Mouse (Mus musculus) MEL-GATA-1-ER (cell line): ENCODE measurements around the gene Apobr.

Experiments used
- DNase-seq: peaks from one replicate; pipeline ENCODE4 v3.0.0-alpha.2; 2012; ENCODE audit warnings: low read depth; ENCODE audit errors: extremely low read depth

Apobr gene

DNA sequence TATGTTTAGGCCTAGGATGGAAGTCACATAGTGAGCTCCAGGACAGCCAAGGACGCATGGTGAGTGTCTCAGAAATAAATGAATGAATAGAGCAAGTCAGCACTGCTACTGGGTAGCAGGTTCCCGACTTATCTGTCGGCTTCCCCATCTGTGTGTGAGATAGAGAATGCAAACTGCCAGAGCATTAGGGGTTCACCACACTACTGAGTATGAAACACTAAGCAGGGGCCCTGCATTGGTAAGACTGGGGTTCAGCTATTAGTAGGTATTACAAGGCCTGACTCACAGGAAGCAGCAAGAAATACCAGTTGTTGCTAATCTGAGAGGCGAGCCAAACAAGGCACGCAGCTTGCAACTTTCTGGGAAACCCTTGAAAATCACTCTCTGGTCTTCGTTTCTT lies 14.2 kb downstream of the Apobr start:
- DNase-seq: no peak

DNA sequence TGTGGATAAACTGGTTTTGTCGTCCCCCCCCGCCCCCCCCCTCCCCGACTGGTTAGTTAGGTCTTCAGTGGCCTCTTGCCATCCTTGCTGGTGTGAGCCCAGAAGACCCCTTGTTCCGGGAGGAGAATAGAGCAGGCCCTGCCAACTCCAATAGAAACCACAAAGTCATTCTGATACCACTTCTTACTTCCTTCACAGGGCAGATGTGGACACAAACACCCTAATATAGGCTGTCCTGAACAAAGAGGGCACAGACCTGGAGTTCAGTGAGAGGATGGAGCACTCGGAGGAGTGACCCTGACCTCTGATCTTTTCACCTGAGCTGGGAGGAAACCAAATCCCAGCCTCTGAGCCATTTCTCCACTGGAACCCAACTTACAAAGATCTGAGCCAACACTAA lies 17.2 kb downstream of the Apobr start:
- no peak for DNase-seq

DNA sequence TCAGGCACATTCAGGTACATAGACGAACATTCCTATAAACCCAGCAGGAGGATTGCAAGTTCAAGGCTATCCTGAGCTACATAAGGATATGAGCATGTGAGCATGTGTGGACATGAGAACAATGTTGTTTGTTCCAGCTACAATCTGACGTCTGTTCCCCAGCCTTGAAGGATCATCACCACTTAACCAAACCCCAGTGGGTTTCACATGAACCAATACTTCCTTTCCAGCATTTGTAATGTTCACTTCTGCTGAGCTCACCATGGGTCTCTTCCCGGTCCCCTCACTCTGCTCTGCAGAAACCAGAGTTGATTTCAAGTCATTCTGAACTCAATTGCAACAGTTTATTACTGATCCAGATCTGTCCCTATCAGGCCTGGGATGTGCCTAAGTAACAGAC lies 17.9 kb downstream of the Apobr start:
- DNase-seq: no peak

DNA sequence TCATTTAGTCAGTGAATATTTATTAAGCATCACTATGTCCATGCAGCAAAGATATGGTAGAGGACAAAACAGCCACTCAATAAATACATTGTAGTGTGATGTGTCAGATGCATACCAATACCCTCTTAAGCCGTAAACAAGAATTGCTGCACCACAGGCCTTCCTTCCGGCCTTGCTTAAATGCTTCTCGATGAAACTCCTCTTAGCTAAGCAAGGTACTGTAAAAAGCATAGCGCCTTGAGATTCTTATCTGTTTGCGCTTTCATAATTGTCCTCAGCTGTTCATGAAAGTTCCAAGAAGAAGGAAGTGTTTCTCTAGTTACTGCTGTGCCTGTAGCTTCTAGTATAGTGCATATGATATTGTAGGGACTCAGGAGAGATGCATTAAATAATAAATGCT lies 21.9 kb downstream of the Apobr start:
- no peak for DNase-seq

DNA sequence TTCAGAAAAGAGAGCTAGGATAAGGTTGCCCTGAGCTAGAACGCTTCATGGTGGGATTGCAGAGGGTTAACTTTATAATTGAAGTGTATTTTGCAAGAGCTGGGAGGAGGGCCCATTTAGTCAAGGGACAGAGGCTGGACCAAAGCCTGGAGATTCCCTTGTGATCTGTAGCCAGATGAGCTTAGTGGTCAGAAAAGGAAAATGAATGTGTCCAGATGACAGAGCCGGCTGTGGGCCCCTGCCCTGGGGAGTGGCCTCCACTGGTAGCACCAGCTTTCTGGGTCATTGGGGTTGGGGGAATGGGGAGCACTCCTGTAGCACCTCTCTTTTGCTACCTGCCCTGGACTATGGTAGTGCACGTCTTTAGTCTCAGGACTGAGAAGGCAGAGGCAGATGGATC lies 22.3 kb downstream of the Apobr start:
- no peak for DNase-seq

DNA sequence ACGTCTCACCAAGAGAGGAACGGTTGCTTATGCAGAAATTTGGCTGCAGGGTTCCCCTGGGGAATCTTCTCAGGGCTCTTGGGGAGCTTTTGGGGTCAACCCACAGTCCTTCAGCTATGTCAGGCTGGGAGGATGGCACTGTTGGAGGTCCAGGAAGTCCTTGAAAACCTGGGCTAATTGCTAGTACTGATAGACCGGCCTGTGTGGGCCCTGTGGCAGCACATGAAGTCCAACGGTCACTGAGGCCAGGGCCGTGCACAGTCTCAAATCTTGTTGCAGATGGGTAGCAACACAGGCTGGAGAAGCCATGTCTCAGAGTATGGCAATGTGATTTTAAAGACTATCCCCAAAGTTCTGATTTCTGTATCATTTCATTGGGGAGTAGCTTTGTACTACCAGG lies 23.1 kb downstream of the Apobr start:
- DNase-seq: no peak

DNA sequence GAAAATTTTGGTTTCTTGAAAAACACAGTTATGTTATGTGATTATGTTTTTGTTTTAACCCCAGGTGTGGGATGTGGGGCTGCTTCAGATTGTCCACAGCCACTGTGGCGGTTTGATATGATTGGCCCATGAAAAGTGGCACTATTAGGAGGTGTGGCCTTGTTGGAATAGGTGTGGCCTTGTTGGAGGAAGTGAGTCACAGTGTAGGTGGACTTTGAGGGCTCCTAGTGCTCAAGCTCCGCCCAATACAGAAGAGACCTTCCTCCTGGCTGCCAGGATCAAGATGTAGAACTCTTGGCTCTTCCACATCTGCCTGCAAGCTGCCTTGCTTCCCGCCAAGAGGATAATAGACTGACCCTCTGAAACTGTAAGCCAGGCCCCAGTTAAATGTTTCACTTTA lies 28.0 kb downstream of the Apobr start:
- no peak for DNase-seq

DNA sequence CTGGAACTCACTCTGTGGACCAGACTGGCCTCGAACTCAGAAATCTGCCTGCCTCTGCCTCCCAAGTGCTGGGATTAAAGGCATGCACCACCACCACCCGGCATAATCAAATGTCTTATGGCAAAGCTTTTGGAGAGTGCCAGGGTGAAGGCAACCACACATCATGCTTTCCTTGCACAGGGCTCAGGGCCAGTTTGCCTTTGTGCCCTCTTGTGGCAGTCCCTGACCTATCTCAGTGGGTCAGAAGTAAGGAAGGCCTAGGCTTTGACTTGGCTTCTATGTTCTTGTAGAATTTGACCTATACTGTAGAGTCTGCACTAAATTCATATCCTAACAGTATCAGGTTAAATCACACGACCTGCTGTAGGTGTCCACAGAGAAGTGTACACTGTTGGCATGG lies 32.0 kb downstream of the Apobr start:
- no peak for DNase-seq

DNA sequence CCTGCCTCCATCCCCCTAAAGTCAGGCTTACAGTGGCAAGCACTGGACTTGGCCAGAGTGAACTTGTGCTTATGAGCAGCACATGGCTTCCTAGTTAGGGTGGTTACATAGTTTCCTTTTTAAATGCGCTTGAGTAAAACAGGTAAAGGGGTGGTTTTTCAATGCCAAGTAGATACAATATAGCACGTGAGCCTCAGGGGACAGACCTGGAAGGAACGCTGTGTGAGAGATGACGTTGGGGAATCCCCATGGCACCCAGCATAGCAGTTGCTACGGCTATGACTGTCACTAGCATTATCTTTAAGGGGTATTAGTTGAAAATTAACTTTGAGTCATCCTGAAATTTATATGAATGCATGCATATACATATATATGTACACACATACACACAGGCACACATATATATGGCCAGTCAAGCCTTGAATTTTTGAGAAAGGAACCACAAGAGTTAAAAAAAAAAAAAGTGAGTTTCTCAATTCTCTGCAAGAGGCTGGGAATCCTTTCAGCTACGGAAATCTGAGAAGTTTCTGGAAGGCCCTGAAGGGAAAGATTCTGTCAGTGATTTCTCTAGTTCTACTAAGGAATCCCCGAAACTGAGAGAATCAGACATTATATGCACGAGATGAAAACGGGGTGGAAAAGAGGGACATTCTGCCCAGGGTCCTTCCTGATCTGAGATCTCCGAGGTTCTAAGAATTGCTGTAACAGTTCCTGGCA lies 35.0 kb downstream of the Apobr start:
- no peak for DNase-seq

DNA sequence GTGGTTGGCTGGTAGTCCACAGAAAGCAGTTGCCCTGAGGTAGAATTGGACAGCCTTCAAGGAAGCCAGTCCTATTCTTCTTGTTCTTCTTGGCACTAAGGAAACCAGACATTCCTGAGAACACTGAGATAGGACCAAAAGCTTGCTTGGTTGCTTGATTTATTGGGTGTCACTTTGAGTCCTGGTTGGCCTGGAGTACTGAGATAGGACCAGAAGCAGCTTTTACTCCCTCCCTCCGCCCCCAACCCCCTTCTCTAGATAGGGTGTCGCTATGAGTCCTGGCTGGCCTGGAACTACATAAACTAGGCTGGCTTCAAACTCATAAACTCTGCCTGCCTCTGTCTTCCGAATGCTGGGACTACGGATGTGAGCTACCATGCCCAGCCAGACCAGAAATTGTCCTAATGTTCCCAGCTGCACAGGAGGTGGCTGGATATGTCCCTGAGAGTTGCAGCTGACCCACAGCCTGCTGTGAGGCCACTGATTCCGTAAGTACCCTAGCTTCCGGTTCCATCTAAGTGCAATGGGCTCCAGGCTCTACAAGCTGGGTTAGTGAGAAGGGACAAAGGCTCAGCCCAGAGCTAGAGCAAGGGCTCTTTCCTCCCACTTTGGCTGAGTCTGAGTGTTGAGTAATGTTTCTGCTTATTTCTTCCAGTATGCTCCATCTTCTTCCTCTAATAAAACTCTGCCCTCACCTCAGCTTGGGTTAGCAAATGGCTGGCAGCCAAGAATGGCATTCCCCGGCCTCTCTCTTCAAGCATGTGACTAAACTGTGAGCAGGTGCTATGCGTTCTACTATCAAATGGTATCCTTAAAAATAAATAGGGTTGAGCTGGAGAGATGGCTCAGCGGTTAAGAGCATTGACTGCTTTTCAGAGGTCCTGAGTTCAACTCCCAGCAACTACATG lies 37.0 kb downstream of the Apobr start:
- peak; percentile 89 for DNase-seq

DNA sequence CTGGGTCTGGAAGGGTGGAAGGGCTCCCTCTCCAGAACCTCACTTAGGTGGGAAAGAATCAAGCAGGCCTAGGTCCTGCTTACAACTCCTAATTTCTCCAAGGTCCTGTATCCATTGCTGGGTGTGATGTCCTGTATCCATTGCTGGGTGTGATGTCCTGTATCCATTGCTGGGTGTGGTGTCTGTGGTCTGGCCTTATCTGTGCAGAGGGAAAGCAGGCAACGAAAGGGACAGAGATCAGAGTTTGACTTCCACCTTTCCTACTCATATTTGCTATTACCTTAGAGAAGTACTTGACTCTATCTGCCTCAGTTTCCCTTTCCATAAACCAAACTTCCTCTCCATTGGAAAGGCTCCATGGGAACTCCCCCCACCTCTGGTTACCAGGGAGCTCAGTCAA lies 38.6 kb downstream of the Apobr start:
- DNase-seq: peak; percentile 50

DNA sequence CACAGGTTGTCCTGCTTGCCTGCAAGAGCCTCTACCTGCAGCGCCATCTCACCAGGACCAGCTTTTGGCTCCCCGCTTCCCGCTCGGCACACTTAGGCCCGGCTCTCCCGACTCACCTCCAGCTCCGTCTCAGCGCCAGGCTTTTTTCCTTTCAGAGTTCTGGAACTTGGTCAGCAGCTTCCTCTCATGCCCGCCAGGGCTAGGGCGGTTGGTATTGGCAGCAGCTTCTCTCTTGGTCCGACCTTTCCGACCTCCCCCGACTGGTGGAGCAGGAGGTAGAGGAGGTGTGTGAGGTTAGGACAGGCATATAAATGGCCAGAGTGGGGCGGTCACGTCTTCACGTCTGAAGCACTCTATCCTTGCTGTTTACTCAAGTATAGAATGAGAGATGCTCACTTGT lies 40.0 kb downstream of the Apobr start:
- no peak for DNase-seq

DNA sequence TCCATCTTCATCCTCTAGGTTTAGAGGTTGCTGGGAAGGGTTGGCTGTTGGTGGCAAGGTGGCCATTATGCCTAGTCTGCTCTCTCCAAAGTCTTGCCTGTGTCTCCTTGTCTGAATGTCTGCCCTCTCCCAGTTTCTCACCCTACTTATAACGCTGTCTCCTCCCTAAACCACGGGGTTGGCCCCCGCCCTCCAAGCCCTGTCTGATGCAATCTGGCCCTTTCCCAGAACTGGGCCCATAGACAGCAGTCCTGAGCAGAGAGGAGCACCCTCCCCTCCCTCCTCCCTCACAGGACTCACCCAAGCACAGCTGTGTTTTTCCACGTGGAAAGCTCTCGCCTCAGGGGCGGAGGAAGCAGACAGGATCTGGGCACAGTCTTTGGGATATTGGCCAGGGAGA lies 40.6 kb downstream of the Apobr start:
- peak; percentile 71 for DNase-seq

DNA sequence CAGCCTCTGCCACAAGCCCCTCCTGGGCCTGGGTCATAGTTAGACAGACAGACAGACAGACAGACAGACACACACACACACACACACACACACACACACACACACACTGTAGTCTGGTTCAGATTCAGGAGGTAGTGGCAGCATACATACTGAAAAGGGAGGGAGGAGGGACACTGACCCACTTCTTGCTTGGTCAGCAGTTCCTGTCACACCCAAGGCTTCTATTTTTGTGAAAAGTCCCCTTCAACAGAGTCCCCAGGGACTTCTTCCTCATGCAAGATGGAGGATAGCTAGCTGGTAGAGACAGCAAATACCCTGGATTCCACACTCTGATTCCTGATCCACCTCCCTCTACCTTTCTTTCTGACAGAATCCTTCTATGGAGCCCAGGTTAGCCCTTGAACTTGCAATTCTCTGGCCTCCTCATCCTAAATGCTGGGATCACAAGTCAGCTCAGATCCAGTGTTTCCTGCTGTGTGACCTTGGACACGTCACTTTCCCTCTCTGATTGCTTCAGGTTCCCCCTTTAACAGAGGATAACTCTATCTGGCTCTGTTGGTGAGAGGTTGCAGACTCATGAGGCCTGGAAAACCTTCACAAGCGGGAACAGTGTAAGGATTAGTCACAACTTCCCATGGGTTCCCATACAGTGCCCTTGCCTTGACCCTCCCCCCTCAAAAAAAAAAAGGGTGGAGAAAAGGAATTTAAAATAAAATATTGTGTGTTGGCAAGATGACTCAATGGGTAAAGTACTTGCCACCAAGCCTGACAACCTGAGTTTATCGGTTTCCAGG lies 41.3 kb downstream of the Apobr start:
- DNase-seq: no peak

DNA sequence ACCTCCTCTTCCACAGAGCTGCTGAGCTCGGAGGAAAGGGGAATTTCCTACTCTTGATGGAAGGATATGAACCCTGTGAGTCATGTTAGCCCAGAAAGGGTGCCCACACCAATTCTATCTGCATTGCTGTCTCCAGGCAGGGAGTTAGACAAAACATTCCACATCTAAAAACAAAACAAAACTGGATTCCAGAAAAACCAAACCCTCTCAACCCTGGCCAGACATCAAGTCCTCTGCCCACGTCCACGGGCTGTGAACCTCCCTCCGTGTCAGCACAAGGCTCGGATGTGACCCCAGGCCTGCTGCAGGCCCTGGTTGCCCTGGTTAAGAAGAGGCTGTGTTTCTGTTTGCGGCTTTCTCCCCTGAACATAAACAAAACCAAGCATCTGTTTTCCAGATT lies 43.4 kb downstream of the Apobr start:
- DNase-seq: no peak

DNA sequence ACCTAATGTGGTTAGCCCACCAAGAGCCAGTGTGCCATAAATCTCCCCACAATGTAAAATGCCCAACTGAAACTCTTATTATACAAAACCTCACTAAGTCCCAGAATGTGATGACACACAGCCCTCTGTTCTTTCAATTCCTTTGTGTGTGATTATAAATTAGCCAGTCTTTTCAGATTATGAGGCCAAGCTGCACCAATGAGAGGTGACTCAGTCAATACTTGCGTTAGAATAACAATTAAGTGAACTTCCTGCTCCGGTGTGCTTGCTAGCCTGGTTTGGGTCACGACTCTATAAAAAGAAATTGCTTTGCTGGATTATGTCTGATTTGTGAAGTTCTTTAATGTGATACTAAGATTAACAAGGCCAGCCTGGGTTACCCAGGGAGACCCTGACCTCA lies 45.2 kb downstream of the Apobr start:
- DNase-seq: no peak

DNA sequence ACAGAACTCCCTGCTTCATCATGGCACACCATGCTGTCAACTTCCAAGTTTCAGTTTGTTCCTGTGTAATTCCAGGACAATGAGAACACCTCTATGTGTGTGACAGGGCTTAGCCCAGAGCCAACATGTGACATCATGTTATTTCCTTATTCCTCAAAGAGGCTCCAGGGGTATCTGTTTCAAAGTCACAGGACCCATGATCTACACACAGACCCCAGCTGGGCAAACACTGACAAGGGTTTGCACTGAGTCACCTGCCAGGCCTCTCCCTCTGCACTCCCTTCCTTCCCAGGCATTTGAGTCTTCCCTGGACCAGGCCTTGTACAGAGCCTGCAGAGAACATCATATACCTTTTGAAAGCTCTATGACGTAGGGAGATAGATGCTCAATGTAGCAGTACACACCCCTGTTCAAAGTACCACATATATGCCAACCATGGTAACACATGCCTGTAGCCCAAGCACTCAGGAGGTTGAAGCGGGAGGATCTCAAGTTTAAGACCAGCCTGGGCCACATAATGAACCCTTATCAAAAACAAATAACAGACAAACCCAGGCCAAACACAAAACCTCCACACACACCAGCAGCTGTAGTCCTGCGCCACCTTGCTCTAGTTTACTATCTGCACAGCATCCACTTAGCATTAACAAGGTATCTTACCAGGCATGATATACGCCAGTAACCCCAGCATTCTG lies 46.2 kb downstream of the Apobr start, which contains the start of gene Nupr1:
Gene Nupr1 (minus strand): TSS at position 38 of the 695 bp plus-strand sequence.
- DNase-seq: no peak

DNA sequence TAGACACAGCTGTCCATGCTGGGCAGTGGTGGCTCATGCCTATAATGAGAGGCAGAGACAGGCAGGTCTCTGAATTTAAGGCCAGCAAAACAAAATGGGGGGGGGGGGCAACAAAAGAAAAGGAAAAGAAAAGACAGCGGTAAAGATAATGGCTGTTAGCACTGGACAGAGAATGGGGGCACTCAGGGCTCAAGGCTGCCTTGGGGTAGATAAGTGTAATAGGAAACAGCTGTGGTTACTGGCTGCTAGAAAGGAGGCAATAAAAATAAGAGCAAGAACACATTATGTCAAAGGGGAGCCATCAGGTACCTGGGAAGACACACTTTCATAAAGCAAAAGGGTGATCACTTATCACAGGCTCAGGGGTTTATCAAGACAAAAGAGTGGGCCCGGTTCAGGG lies 47.7 kb downstream of the Apobr start:
- no peak for DNase-seq

DNA sequence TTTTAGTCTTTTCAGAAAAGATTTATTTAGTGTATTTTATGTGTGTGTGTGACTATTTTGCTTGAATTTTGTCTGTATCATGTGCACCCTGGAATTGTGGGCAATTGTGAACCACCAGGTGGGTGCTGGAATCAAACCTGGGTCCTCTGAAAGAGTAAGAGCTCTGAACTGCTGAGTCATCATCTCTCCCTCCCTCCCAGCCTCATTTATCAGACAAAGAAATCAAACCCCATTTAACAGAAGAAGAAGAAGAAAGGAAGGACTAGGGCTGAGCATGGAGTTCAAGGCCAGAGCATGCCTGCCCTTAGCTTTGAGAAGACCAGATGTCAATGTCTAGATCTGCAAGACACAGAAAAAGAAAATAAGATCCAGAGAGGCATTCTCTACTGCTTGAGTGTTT lies 50.6 kb downstream of the Apobr start:
- no peak for DNase-seq

DNA sequence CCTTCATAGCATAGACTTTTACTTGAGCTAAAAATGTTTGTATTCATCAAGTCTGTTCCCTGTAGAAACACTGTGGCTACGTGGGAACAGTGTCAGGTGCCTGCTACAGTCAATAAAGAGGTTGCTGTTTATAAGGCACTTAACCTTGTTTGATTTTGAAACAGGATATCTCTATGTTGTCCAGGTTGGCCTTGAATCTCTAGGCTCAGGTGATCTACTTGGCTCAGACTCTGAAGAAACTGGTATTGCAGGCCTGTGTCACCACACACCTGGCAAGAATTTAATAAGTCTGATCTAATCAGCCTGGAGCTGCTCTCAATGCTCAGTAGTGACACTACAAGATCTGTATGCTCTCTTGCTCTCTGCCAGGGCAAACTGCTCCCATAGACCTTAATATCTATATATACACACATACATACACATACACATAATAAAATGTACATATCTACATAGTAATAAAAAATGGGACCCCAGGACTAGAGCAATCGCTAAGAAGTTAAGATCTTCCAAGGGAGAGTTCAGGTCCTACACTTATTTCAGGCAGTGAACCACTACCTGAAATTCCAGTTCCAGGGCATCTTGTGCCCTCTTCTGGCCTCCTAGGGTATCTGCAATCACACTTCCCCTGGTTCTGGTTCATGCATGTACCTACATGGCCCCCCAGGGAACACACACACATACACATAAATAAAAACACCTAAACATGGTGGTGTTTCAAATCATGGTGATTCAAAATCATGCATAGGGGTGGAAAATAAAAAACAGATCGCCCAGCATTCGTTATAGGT lies 52.2 kb downstream of the Apobr start:
- no peak for DNase-seq
